Mouse (Mus musculus) lung, postnatal 36 days (tissue): ENCODE data around the gene Vmn2r121.

Source experiments
- DNase-seq: peaks from one replicate; pipeline ENCODE4 v3.0.0; 2022; ENCODE audit warnings: mixed read lengths

Gene Vmn2r121

GRCm38 (mm10) chrX:124135852-124136251 lies at the start of gene Vmn2r121:
Vmn2r121 (minus strand) TSS chrX:124135952.
- DNase-seq = no peak
